Mouse (Mus musculus) effector memory CD4-positive, alpha-beta T cell, adult 7 months (primary cell): Measurements from ENCODE around the gene Gata2. TPM values are rescaled to one million over a fixed set of nuclear protein-coding genes. Genes with fewer than 3 reads are reported as not detected.

Experiments
- polyA plus RNA-seq: library from polyadenylated mRNA; unstranded; fragments of 100-300 nt; shearing (Covaris generic); gene quantifications from one replicate; pipeline ENCODE4 v1.2.1, GENCODE M21; 2017

Gata2 gene
- polyA plus RNA-seq: 0.16 TPM

GRCm38 (mm10) chr6:88193433-88194052 lies at the start of gene Gata2:
Gene Gata2 (plus strand): TSS chr6:88193891.

GRCm38 (mm10) chr6:88221968-88222367 lies 28.3 kb downstream of the Gata2 start, which contains the start of gene Dnajb8:
Gene Dnajb8 (plus strand): TSS chr6:88222268.

Other genes with a start within 250 kb of the Gata2 start
- gene H1fx, start 212.3 kb upstream of the Gata2 start, polyA plus RNA-seq: not detected
- gene Rab7, start 148.6 kb upstream of the Gata2 start, polyA plus RNA-seq: 271 TPM
- gene Rpn1, start 109.4 kb upstream of the Gata2 start, polyA plus RNA-seq: 107 TPM
- not detected for gene Dnajb8, start 28.4 kb downstream of the Gata2 start, polyA plus RNA-seq